34 mouse cellular contexts compared by ENCODE assay signal in the genomic region with DNA sequence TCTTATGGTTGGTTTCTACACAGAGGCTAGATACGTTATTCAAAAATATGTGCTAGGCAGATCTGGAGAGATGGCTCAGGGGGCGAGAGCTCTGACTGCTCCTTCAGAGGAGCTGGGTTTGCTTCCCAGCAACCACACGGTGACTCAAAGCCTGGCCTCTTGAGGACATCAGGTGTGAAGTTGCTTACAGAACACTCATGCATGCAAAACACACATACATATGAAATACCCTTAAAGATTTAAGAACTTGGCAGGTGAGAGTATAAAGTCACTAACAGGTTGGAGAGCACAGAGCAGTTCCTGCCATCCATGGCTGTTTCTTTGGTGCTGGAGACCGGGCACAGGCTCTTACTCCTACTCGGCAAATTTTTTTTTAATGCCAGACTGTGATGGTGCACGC. TPM values are rescaled to one million over a fixed set of nuclear protein-coding genes. Genes with fewer than 3 reads are reported as not detected.
"Had no signal": no experiment of that assay in that cellular context is flagged by ENCODE, and none has a peak within 500 bp of the region (broad histone marks: within the 10 kb centered on the region; RNA-seq: fewer than 3 reads in every experiment).

No protein-coding gene starts in this region.

- H3K4me1 ChIP-seq: limb, embryonic 12.5 days; limb, embryonic 13.5 days; lung, embryonic 15.5 days; midbrain, embryonic 12.5 days; midbrain, embryonic 13.5 days; midbrain, embryonic 15.5 days; neural tube, embryonic 12.5 days had no signal

- ATAC-seq: liver, embryonic 12.5 days; liver, postnatal 0 days; midbrain, embryonic 13.5 days; midbrain, embryonic 15.5 days; midbrain, embryonic 16.5 days had no signal

- H3K9ac ChIP-seq: limb, embryonic 12.5 days; limb, embryonic 13.5 days; limb, embryonic 15.5 days; liver, embryonic 12.5 days; liver, embryonic 13.5 days; liver, embryonic 14.5 days; liver, embryonic 15.5 days; liver, postnatal 0 days; lung, embryonic 14.5 days; lung, embryonic 15.5 days; midbrain, embryonic 12.5 days; midbrain, embryonic 13.5 days; midbrain, embryonic 15.5 days; neural tube, embryonic 12.5 days had no signal

- DNase-seq: left cerebral cortex, postnatal 4 days; liver; liver, embryonic 13.5 days; liver, postnatal 0 days; lung, adult 18-20 months; lung, adult 2 months; lung, embryonic 14.5 days; lung, postnatal 10 days; lung, postnatal 14 days; lung, postnatal 36 days; midbrain, embryonic 14.5 days had no signal

- H3K4me2 ChIP-seq: limb, embryonic 12.5 days; limb, embryonic 13.5 days; limb, embryonic 15.5 days; liver, embryonic 11.5 days; liver, embryonic 12.5 days; liver, embryonic 13.5 days; liver, embryonic 15.5 days; lung, embryonic 14.5 days; lung, embryonic 15.5 days; midbrain, embryonic 11.5 days; midbrain, embryonic 12.5 days; midbrain, embryonic 13.5 days; midbrain, embryonic 15.5 days; neural tube, embryonic 12.5 days had no signal

- H3K9me3 ChIP-seq: limb, embryonic 10.5 days; limb, embryonic 12.5 days; limb, embryonic 13.5 days; limb, embryonic 15.5 days; liver, embryonic 12.5 days; liver, embryonic 13.5 days; liver, embryonic 15.5 days; lung, embryonic 15.5 days; megakaryocyte, embryonic 14.5 days; midbrain, embryonic 10.5 days; midbrain, embryonic 12.5 days; midbrain, embryonic 13.5 days; midbrain, embryonic 15.5 days; neural tube, embryonic 12.5 days had no signal

- H3K36me3 ChIP-seq: limb, embryonic 10.5 days; limb, embryonic 12.5 days; limb, embryonic 13.5 days; limb, embryonic 15.5 days; liver, embryonic 12.5 days; liver, embryonic 13.5 days; lung, embryonic 15.5 days; midbrain, embryonic 10.5 days; midbrain, embryonic 12.5 days; midbrain, embryonic 13.5 days; midbrain, embryonic 15.5 days; neural tube, embryonic 12.5 days had no signal

- H3K4me3 ChIP-seq: left cerebral cortex, adult 2 months; limb, embryonic 10.5 days; limb, embryonic 12.5 days; limb, embryonic 13.5 days; limb, embryonic 15.5 days; liver, embryonic 12.5 days; liver, embryonic 13.5 days; liver, embryonic 15.5 days; lung, embryonic 15.5 days; megakaryocyte, embryonic 14.5 days; midbrain, embryonic 10.5 days; midbrain, embryonic 12.5 days; midbrain, embryonic 13.5 days; midbrain, embryonic 15.5 days; myocyte; neural tube, embryonic 12.5 days had no signal

- H3K27ac ChIP-seq: left cerebral cortex, adult 2 months; limb, embryonic 10.5 days; limb, embryonic 12.5 days; limb, embryonic 13.5 days; limb, embryonic 15.5 days; liver, embryonic 12.5 days; liver, embryonic 13.5 days; liver, embryonic 14.5 days; liver, embryonic 15.5 days; lung, embryonic 15.5 days; macrophage; midbrain, embryonic 10.5 days; midbrain, embryonic 12.5 days; midbrain, embryonic 13.5 days; midbrain, embryonic 15.5 days; neural tube, embryonic 12.5 days had no signal

- H3K27me3 ChIP-seq: limb, embryonic 12.5 days; limb, embryonic 13.5 days; limb, embryonic 15.5 days; liver, embryonic 13.5 days; liver, embryonic 15.5 days; lung, embryonic 15.5 days; megakaryocyte, embryonic 14.5 days; midbrain, embryonic 12.5 days; midbrain, embryonic 13.5 days; midbrain, embryonic 15.5 days; neural tube, embryonic 12.5 days had no signal

RNA-seq across cellular contexts. Expression of gene Scarf1, which starts 13.6 kb away (rescaled TPM):
- total RNA-seq: megakaryocyte-erythroid progenitor cell, adult 5-6 weeks; monocyte, adult 5-6 weeks had no signal

RNA-seq across cellular contexts. Expression of gene Rilp, which starts 17.0 kb away (rescaled TPM):
- total RNA-seq: megakaryocyte progenitor cell, adult 5-6 weeks had no signal
